Mouse (Mus musculus): Measurements from ENCODE around the gene Pla2g4e.

The Pla2g4e gene

DNA sequence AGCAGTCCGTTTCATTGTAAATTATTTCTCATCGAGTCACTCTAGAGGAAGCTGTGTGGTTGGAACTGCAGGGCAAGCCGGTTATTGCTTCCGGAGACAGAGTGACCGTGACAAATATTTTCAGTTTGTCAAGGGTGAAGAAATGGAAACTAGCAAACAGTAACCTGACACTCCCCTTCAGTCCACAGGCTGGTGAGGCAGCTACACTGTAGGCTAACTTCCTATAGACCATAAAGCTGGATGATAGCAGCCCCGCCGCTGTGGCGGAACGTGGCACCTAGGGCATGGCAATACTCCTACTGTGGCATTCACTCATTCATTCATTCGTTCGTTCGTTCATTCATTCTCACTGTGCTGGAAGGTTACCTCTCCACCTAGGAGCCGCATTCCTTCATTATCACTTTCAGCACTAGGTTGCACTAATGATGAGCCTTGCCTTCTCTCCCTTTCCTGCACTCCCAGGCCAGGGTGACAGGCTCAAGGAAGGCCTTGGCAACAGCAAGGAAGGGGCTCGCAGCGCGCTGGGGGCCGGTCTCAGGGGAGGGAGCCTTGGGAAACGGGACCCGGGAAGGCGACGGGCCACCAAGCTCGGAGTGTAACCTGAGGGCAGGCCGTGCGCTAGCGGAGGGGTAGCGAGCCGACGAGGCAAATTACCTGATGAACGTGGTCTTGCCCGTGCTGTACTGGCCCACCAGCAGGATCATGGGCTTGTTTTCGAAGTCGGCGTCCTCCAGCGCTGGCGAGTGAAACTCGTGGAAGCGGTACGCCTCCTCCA, 91.4 kb downstream of the Pla2g4e start:
- DNase-seq: peak; percentile 31

DNA sequence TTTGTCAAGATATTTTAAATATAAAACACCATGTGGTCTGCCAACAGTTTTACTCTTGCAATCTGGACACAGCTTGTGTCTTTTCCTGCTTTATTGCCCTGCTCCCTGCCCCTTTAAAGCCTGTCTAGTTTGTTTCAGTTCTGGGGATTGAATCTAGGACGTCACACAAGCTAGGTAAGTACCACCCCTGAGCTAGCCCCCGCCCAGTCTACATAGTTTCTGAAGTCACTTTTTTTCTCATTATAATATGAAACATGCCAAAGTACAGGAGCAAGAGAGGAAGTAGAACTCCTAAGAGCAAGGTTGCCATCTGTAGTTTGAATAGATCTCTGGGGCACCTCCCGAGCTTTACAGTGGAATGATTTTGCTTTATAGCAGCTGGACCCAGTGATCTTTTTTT, 94.6 kb downstream of the Pla2g4e start:
- no peak for DNase-seq

DNA sequence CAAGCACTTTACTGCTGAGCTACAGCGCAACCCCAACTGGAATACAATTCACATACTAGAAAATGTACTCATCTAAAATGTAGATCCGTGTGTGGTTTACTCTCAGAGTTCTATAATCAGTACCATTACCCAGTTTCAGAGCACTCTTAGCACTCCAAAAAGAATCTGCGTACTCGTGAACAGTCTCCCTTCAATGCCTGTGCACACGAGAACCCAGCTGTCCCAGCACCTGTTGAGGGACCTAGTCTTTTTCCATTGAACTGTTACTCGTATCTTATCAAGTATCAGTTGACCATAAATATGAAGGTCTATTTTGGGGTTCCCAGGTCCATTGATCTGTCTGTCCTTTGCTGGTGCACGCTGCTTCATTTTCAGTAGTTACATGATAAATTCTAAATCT, 95.5 kb downstream of the Pla2g4e start:
- no peak for DNase-seq

DNA sequence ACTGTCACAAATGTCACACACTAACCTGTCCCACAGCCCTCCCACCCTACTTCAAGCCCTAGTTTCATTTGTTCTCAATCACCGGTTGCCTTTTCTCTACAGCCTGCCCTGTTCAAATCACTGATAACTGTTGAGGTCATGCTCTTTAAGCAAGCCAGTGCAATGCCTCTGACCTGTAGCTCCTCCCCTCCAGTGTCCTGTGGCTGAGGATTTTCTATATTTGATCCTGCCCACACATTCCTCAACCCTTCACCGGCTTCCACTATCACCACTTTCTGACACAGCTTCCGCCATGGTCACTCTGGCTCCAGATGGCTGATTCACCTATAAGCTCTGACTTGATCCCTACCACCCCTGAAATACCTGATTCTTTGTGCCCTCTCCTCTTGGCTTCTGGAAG, 97.1 kb downstream of the Pla2g4e start:
- no peak for DNase-seq

DNA sequence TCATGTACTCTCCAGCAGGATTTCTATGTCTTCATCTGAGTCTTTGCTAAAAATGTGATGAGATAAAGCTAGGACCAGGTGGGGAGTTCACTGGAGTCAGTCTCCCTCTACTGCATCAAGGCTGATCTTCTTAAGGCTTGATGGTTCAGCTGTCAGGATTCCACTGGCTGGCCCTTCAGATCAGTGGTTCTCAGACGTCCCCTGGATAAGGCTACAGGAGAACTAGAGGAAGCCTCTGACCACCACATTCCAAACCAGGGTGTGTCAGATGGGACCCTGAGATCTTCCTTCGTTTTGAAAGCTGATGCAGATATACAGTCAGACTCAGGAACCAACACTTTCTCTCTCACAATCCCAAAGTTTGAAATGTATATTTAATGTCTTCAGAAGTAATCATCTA, 97.8 kb downstream of the Pla2g4e start:
- no peak for DNase-seq

DNA sequence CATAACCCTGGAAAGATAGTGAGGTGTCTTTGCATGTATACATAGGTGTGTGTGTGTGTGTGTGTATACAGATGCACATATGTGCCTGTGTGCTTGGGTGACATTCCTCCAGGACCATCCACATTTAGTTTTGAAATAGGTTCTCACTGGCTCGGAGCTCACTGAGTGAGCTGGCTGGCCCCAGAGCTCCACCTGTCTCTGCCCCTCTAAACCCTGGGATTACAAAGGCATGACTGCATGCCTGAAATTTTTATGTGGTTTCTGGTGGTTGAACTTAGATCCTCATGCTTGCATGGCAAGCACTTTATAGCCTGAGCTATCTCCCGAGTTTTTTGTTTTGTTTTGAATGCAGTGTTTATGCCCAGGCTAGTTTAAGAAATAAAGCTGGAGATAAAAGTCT, 98.6 kb downstream of the Pla2g4e start:
- no peak for DNase-seq

DNA sequence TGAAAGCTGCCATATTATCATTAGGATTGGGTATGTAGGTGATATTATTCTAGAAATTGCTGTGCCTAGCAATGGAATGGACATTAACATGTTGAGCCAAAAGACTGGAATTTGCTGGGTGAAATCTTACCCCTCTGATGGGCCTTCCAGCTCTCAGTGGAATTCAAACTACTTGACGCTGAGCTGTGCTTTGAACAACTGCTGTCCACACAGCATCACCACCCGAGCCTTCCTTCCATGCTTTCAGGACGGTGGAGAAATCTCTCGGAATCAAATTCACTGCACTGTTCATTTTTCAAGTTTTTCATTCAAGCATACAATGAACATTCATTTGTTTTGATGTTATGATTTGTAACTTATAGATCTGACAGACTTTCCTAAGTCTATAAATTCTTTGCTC, 100.7 kb downstream of the Pla2g4e start:
- DNase-seq: no peak

DNA sequence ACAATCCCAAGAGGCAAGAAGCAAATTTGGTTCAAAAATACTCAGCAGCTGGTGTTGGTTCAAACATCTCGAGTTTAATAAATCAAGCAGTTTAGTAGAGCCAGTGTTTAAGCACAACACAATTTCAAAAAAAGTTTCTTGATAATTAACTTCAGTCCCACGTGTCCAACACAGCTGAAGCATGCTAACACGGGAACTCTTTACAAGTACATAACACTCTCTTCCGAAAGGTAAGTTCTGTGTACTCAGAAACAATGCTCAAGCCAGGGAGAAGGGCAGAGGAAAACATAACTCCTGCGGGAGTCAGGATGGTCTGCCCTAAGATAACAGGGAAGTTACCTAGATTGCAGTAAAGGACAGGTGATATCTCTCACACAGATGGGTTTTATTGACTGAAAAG, 102.8 kb downstream of the Pla2g4e start:
- no peak for DNase-seq

DNA sequence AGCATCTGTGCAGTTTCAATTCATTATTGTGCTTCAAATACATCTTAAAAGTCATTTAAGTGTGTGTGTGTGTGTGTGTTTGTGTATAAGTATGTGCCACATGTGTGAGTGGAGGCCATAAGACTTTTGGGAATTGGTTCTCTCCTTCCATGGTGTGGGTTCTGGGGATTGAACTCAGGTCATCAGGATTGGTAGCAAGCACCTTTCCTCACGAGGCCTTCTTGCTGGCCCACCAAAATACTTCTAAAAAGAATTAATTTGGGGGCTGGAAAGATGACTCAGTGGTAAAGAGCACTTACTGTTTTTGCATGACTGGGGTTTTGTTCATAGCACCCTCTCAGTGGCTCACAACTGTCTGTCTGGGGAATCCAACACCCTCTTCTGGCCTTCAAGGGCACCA, 103.5 kb downstream of the Pla2g4e start:
- DNase-seq: no peak

DNA sequence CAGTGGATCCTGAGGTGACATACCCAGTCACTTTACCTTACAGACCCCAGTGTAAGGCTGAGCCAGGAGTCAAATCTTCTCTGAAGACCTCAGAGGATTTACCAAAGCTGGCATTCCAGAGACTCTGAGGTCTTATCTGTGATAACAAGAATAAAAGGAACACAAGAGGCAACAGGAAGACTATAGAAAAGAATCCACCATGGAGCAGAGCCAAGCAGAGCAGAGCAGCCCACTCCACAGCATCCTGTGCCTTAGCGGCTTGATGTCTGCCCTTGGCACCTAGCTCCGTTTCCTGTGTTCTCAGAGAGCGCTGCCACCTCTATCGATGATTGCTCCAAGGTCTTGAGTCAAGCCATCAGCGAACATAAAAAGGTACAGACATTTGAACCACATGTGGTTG, 104.8 kb downstream of the Pla2g4e start:
- peak; percentile 37 for DNase-seq

DNA sequence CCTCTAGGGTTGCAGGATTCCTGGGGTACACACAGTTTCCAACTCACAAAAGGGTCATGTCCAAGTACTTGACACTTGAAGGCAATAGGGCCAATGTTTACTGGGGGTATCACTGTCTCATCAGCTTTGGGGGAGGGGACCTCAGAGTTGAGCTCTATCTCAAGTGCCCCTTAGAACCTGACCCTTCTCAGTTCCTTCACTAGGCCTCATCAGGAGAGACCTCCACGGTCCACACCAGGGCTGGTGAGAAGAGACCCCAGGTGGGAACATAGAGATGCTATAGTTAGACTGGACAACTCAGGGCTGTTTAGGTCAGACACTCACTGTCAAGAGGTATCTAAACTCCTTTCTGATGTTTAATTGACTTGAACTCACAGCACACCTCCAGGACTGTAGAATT, 106.0 kb downstream of the Pla2g4e start:
- DNase-seq: no peak

DNA sequence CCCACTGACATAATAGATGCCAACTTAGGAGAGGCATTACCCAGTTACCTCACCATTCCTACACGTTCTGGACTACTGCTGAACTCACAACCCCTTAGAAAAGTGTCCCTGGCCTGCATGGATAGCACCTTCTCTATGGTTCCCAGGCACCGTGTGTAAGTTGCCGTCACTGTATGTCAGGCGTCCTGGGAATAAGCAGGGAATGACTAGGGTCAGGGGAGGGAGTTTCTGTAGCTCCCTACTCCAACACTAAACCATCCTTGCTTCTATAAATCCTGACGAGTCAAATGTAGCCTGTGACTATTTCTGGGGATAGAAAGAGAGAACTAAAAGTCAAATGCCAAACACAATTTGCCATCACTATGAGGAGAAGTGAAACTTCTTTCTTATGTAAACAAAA, 107.9 kb downstream of the Pla2g4e start:
- DNase-seq: no peak

DNA sequence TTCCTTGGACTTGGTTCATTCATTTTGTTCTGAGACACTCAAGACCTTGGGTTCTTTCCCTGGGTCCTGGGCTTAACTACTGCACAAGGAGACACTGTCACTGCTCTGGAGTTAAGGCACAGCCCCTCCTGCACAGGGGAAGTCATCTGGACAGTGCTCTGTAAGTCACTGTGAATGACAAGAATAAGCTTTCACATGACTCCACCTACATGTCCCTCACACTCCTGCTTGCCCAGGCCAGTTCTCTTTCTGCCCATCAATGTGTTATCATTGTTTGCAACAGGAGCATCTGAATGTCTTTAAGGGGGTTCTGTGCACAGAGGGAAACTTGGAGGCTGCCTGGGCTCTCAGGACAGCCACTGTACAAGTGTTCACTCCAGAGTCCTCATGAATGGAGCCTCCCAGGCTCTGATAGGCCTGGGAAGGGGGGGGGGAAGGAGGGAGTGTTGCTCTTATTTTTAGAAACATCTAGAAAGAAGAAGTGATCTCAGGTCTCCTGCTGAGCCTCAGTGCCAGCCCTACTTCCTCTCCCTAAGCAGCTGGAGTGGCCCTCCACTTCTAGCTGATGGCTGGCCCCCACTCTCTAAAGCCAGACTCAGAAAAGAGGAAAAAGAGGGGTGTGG, 110.6 kb downstream of the Pla2g4e start:
- no peak for DNase-seq

DNA sequence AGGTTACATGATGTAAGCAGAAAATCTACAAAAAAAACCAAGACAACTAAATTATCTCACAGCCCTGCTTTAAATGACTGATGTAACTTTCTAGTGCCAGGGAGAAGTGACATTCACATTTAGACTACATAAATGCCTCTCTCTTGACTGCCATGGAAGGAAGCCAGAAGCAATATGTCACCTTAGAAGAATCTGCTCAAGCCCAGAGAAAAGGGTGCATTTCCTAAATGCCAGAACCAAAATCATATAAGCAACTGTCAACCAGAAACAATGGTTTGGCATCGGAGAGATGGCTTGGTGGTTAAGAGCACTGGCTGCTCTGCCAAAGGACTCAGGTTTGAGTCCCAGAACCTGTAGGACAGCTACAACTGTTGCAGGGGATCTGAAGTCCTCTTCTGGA, 113.3 kb downstream of the Pla2g4e start:
- DNase-seq: no peak

DNA sequence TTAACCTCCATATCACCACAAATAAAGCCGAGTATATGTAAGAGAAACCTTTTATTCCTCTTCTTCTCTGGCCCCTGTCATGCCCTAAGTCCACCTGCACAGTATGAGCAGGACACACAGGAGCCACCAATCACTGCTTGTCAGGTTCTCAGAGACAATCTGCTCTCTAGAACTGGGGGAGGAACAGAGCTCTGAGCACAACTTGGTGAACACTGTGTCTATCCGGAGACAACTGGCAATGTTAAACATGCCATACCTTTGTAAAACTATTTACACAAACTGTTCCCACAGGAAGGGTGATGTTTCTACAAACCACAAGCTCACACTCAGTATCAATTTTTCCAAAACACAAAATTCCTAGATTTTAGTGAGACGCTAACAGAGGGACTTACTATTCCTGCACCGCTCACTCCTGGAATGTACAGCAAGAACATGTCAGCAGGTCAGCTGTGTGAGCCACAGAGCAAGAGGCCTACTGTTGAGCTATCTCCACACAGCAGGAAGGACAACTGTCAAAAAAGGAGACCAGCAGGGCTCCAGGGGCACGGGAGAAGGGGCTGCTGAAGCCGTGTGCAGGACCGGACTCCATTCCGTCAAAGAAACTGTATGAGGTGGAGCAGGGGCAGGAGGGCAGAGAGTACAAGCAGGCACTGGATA, 115.8 kb downstream of the Pla2g4e start:
- DNase-seq: no peak

DNA sequence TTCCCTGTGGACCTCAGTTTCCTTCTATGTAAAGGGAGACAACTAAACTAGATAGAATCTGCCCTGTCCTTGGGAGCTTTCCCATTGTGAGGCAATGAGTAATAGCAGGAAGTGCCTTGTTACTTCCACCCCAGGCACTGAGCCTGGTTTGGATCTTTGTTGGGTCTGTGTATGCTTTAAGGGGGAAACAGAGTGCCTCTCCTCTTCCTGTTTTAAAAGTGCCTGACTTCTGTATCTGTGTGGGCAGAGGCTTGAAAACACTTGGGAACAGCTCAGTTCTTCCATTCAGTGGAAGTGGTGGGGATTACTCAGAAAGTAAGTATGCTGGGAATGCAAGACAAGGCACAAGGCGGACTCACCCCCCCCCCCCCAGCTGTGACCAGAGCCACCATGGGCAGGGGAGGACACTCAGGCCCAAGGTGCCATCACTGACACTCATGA, 116.5 kb downstream of the Pla2g4e start:
- peak; percentile 68 for DNase-seq

DNA sequence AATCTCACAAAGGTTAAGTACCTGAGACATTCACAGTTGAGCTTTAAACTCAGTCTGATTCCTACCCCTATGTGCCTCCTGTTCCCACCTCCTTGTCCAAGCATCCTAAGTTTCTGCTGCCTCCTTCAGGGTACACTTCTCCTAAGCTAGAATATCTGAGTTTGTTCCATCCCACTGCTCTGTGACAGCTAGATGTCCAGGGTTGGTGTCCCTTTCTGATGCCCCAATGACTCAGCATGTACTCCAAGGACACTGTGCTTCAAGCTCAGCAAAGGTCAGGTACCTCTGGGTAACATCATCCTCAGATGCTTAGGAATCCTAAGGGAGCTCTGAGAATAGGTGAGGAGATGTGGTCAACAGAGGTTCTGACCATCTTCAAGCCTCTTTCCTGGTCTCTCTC, 117.1 kb downstream of the Pla2g4e start:
- no peak for DNase-seq

DNA sequence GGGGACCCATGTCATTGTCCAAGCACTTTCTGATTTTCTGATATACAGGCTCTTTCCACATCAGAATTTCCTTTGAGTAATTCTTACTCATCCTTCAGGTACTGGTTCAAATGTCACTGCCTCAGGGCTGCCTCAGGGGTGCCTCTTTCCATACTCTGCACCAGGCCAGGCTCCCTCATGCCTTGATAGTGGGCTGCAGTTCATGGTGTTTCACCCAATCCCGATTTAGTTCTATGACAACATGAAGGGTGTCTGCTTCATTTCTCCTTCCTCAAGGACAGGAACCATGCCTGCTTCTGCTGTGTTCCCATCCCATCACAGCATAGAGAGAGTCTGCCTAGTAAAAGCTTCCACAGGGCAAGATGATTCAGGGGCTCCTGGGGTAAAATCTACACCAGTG, 118.2 kb downstream of the Pla2g4e start:
- no peak for DNase-seq

DNA sequence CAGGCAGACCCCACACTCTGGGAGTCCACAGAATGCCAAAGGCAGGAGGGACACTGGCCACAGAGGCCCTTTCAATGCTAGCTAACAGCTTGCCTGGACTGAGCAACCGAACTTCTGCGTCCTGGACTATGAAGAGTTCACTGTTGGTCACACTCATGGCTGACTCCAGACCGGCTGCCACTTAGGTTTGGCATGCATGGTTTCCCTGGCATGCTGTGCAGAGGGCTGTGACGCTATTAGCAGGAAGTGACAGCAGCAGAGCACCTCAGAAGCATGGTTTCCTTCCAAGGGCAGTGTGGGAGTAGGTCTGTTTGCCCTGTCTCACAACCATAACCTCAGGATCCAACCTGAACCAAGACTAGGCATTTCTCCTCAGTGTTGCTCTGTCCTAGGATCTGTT, 118.7 kb downstream of the Pla2g4e start:
- DNase-seq: no peak

DNA sequence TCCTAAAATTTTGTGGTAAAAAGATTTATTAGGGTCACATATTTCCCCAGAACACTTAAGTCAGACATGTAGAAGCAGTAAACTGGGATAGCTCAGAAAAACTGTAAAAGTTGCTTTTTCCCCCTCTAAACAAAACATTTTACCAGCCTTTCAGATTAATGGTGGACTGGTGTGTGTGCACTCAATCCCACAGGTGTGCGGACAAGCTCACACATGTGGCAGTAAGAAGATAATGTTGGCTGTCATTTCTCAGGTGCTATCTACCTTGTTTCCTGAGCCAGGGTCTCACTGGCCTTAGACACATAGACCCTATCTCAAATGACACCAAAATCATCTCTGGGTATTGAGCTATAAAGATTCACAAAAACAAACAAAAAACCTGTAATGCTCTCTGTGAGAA, 119.7 kb downstream of the Pla2g4e start:
- DNase-seq: no peak

DNA sequence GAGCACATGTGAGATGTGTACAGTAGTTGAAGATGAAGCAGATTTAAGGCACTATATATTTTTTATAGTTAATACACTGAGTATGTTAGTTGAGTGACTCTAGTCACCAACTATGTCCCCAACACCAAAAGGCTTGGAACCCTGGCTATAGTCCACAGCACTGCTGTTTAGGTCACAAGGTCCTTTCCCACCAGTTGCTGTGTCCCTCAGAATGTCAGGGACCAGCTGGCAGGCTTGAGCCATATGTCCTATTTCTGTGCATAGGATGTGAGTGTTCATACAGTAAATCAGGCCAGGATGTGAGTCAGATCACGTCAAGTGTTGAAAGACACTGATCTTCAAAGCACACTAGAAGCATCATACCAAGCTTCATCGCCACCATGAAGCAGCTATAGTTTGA, 120.2 kb downstream of the Pla2g4e start:
- DNase-seq: no peak

DNA sequence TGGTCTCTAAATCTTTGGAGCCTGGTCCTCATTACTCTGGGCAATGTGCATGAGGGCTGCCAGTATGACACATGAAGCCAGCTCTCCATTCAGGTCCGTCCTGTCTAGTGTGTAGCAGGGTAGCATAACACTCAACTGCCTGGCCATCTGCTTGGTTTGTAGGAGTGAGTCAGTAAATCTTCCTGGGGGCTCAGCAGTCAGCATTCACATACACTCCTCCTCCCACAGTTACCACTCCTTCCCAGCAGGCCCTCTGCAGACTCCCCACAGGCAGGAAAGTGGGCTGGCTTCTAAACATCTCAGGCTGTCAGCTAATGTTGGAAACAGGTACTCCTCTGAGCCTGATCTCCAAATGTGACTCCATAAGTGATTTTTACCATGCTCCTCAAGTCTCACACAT, 121.0 kb downstream of the Pla2g4e start:
- no peak for DNase-seq

DNA sequence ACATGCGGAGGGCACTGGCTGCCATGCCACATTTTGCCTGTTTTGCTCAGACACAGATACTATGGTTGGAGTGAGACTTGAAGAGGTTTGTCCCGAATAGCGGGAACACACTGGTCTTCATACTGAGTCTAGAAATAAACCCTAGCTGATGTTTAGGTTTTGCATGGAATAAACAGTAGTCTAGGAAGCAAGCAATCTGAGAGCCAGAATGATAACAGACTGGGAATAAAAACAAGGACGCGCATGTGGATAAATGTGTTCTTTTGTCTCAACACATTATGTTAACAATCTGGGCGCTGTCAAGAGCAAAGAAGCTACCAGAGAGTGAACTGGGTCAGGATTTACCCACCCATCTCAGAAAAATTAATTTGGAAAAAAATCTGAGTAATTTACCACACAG, 122.2 kb downstream of the Pla2g4e start:
- DNase-seq: no peak

DNA sequence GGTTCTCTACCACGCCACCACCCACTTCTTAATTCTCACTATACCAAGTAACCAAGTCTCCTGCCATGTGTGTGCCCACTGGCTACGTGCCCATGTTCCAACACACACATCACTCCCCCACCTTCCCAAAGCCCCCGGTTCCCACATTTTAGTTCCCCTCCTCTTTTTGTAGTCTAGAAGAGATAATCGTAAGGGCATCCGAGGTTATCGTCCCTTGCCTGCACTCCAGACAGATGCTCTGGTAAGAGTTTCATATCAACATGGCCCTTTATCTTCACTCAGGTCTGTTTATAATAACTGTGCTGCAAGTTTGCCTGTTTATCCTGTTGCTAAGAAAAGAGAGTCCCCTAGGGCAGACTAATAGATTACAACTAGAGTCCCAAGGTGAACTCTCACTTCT, 127.8 kb downstream of the Pla2g4e start:
- no peak for DNase-seq
